Mouse (Mus musculus) right cerebral cortex, postnatal 10 days (tissue): ENCODE measurements around the gene Sstr3.

Experiments
- DNase-seq, 2 experiments: peaks; one replicate each; pipeline ENCODE4 v3.0.0; 2021; ENCODE audit warnings: low spot score in 2 of 2

Sstr3 gene

DNA sequence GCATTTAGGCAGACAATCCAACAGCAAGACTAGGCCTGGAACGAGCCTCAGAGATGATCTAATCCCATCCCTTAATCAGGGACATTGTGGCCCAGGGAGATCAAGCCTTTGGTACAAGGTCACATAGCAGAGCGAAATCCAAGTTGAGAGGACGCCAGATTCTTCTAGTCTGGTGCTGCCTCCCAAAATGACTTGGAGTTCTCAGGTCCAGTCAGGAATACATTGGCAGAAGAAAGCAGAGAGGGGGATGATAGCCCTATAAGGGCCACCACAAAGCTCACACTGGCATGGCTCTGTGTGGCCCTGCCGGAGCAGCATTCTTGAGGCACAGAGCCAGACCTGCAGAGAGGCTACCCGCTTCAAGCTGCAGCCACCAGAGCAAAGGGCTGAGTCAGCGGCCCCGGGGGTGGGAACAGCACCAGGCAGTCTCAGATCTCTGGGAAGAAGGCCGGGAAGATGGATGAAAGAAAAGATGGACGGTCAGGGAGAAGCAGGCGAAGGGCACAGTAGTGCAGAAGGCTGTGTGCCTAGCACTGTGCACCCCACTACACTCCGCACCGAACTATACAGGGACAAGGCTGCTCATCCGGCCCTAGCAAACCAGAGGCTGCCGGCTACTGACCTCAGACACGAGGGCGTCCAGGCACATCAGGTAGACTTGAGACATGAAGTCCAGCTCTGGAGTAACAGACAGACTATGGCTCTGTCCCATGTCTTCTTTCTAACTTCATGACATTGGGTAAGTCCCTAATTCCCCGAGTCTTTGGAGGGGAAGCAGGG lies 13.6 kb downstream of the Sstr3 start, which contains the start of gene C1qtnf6:
Gene C1qtnf6, minus strand, starts transcription at position 746 of the 780 bp plus-strand sequence.
- no peak for DNase-seq

DNA sequence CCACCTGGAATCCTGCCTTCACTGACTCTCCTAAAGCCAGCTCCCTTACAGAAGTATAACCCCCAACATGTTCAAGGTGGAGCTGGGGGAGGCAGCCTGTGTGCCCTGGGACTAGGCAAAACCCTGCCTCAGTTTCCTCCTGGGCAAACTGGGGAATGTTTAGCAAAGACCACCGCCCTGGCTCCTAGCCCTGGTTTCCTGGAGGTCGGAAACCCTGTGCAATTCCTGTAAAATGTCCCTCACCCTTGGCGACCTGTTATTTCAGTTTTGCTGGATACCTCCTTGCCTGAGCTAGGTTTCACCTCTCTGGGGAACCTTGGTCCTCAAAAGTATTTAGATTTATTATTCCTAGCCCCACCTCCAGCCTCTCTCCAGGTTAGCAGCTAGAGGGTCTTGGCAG lies 14.3 kb downstream of the Sstr3 start:
- no peak for DNase-seq

DNA sequence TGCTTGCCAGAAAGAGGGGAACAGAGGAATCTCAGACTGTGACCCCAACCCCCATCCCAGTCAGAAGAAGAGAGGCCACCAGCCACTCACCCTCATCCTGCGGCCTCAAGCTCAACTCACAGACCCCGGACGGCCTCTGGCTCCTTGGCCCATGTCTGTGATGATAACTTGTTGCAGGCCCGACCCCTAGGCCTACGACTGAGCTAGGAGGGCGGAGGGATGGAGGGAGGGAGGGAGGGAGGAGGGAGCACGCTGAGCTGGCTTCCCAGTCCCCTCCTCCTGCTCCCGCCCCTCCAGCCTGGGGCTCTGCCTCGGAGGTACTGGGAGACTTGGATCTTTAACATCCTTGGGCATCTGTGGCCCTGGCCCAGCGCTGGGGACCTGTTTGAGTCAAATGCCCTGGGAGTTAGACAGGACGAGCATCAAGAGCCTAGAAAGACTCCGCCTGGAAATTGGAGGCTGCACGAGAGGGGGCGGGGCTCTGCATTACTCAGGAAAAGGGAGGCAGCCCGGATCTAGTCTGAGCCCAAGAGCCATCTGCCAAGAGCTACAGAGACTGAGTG lies 15.0 kb downstream of the Sstr3 start:
- peak; percentile 83 to 84 for DNase-seq

DNA sequence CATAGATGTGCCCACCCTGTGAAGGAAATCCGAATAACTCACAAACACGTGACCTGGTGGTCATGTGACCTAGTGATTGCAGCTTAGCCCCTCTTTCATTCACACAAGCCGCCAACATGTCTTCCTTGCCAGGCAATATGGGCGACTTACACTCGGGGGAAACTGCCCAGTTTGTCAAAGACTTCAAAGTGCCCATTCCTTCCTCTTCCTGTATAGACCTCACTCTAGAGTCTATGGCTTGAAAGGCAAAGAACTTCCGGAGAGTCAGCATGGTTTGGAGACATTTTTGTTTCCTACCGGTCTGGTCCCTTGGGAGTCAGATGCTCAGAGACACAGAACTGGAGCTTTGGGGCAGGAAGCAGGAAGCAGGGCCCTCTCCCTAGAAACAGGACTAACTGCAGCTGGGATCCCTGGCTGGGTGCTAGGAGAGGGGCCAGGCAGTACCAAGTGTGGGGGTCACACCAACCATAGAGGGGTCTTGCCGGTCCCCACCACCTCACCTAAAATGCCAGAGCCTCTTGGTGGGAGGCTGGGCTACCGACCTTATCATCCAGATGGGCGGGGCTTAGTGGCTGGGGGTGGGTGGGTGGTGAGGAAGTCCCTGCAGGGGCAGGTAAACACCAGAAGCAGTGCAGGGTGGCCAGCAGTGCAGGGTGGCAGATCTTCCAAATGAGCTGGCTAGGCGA lies 15.6 kb downstream of the Sstr3 start:
- DNase-seq: no peak

DNA sequence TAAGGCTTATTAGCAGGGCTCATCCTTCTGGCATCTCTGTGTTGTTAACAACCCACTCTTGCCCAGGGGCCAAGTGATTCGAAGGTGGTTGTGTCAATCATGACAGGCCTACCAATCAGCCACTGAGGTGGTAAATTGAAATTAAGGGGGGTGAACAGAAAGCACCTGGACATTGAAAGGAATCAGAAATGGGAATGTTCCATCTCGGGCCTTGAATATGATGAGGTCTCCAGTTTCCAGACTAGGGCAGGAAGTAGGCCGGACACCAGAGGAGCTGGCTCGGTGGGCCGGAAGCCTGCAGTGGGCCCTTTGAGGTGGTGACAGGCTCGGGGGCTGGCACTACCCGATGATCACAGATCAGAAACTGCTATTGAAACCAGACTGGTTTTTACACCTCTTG lies 16.5 kb downstream of the Sstr3 start:
- peak; percentile 75 to 79 for DNase-seq

DNA sequence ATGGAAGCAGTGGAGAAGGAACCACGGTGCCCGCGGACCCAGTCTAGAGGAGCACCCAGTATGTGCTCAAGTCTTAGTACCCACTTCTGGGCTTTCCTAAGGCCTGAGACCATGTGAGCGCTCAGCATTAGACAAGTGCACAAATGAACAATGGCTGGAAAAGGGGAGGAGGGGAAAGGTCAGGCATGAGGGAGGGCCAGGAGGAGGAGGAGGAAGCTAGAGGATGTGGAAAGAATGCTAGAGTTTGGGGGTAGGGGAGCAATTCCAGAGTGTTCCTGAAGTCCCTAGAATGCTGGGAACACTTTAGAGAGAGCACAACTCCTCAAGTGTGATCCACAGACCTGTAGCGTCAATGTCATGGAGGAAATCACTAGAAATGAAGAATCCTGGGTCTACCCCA lies 20.3 kb downstream of the Sstr3 start:
- no peak for DNase-seq

DNA sequence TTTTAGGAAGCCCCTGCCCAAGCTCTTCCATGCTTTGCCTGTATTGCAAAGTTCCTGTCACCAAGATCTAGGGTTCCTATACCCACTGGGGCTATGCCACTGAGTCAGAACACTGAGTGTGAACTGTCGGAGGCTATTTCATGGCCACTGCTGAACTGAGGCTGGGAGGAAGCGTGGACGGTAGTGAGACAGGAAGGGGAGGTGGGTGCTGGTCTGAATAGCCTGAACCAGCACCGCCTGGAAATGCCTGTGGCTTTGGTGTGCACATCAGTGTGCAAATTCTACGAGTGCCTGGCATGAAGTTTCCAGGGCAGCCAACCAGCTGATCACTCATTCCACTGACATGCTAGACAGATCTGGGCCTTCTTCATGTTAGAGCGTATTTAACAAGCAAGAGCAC lies 22.6 kb downstream of the Sstr3 start:
- DNase-seq: no peak

DNA sequence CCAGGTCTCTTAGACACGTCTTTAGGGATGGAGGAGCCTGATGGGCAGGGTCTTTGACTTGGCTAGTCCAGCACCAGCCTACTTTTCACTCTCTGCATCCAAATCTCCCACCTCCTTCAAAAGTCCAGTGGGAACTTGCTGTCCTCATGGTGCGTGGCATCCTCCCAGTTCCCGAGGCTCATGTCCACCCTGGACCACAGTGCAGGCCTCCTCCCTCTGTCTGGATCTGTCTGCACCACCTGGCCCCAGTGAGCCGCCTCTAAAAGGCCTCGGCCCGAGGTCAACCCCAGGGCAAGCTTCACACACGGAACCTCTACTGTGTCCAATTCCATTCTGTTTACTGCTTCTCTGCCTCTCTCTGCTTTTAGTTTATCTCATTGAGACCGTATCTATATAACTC lies 23.2 kb downstream of the Sstr3 start:
- DNase-seq: no peak

DNA sequence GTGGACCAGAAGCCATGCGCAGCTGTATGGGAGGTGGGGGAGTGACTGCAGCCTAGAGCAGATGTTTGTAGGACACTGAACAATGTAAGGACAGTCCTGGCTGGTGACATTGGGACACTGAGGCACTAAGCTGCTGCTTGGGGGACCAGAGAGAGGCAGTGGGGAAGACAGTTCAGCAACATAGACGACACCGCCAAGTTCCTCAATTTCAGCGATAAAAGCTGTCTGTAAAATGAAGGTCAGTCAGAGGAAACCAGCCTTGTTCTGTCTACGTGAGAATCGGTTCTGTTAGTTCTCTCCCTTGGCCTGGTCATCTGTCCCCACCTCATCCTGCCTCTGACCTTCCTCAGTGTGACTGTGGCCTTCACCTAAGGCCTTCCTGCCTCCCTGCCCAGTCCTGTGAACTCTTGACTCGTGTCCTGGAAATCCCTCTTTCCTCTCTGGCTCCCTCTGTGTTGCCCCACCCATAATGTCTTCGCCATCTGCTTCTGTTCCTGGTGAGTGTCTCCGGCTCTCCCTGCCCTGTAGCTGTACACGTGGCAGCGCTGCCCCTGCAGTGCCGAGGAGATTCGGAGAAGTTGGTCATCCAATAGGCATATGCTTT lies 24.3 kb downstream of the Sstr3 start:
- no peak for DNase-seq

DNA sequence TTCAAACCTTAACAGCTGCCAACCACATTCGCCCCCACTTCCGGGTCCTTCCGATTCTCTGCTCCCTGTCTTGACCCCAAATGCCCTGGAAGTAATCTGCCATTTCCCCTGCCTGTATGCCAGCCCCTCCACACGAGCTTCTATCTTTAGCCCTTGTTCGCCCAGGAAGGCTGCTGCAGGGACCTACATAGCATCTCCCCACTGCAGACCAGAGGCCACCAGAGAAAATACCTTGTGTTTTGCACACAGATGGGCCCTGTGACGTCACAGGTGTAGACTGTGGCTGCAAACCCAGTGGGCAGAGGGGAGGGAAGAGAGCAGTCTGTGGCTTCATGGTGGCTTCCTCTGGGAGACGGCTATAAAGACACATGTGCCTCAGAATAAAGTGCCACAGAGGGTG lies 26.3 kb downstream of the Sstr3 start:
- DNase-seq: no peak

DNA sequence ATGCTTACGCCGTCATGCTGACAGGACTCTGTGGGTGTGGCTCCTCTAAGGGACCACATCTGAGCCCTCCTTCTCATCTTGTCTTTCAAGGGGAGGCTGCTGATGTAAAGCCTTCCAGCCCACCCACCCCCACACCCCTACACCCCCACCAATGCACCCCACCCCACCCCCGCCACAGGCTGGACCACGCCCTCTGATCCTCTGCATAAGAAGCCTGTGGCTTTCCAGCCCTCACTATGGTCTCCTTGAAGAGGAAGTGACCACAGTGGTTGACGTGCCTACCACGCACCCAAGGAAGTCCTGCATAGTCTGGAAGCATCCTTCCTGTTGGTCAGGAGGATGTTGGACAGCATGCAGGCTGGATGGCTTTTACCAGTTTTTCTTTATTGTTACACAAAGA lies 28.7 kb downstream of the Sstr3 start:
- DNase-seq: no peak

DNA sequence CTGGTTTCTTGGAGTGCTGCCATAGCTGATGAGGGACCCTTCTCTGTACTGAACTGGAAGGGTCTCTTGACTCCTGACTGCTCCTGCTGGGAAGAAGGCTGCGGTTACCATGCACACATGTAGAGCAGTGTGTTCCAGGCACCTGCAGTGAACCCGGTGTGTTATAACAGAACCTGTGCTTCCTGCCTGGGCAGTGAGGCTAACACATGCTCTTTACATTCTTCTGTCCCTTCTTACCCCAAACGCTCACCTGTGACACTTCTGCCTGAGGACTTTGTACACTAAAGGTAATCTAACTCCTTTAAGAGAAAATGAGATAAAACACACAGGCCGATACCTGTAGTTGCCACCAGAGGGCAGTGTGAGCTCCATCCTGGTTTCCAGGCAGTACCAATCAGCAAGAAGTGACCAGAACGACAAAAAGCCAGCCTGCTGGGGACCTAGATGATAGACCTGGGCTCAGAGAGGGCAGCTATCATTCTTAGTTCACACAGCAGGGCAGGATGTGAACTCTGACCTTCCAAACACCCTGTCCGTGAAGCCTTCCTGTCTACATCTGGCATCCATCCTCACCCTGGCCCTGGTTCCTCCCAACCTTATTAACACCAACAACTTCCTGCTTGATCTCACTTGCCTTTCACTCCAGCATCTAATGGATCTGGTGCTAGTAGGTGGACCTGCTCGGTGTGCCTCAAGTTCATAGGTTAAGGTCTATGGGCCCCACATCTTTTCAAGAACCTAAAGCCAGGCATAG lies 29.9 kb downstream of the Sstr3 start:
- DNase-seq: peak; percentile 82 to 87

DNA sequence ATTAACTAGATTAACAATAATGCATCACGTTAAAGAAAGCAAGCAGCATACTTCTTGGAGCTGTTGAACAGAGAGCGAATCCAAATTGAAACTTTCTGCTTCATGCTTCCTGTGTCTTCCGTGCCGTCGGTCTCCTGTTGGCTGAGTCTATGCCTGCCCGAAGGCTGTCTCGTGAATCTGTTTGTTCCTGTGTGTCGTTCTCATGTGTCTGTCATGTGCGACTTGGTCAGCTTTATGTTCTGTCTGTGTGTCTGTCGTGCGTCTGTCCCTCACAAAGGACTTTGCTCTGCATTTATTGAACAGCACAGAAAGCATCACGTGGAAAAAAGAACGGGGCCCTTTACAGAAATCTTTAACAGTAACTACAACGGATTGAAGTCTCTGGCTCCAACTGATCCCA lies 31.5 kb downstream of the Sstr3 start:
- no peak for DNase-seq

DNA sequence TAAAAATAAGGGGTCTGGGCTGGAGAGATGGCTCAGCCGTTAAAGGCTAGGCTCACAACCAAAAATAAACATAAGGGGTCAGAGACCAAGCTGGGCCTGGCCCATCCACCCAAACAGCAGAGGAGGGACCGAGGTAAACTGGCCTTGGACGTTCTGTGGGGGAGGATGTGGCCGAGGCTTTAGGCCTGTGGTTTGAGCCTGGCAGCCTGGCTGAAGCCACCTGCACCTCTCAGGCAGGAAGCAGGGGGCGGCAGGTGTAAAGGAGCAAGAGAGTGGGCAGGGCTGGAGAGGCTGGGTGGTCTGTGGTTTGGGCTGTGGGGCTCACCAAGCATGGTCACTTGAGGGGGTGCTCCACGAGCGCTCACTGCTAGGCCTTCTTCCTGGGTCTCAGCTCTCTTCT lies 32.5 kb downstream of the Sstr3 start:
- DNase-seq: no peak

DNA sequence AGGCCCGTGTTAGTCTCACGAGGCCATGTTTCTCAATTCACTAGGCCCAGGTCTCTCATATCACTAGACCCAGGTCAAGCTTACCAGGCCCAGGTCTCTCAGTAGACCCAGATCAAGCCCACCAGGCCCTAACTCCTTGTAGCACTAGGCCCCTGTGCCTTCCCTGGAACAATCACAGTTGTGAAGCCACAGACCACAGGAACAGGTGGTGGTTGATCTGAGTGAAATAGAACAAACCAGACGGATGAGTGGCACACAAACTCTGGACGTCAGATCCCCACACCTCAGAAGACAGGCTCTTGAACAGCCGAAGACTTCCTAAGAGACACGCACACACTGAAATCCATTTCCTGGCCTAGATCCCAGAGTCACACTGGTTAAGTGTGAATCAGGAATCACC lies 33.7 kb downstream of the Sstr3 start:
- no peak for DNase-seq

DNA sequence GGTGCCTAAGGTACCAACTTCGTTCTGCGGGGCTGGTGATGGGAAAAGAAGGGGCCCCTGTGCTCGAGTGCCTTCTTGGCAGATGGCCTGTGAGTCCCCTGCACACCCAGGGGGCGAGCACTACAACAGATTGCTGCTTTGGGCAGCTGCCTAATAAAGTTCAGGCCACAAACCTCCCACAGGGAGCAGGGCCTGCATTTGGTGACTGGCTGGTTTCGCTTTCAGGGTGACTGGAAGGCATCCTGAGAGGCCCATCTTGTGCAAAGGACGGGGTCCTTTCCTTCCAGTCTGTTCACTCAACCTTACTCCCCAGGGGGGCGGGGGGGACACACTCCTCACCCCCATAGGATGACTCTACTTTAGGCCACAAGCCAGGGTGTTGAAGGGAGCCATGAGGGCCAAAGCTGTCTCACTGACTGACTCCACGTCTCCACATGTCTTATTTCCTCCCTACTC lies 34.3 kb downstream of the Sstr3 start:
- no peak for DNase-seq

DNA sequence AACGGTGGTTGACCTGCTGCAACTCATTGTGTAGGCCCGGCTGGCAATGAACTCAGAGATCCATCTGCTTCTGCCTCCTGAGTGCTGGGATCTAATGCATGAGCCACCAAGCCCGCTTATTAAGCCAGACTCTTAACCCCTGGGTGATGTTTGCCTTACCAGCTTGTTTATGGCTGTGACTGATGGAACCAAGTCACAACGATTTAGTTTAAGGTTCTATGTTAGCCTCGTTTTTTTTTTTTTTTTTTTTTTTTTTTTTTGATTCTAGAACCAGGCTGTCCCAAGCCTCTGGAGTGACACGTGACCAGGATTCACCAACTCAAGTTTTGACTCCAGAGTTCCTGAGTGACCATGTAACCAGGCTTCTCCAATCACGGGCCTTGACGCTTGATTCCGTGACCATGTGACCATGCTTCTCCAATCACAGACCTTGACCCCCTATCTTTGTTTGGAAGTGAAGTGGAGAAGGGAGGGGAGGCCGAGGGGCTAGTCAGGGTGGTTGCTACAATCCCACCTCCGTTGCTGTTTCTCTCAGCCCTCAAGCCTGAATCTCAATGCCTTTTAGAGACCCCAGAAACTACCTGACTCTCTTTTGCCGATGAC lies 35.1 kb downstream of the Sstr3 start:
- no peak for DNase-seq

DNA sequence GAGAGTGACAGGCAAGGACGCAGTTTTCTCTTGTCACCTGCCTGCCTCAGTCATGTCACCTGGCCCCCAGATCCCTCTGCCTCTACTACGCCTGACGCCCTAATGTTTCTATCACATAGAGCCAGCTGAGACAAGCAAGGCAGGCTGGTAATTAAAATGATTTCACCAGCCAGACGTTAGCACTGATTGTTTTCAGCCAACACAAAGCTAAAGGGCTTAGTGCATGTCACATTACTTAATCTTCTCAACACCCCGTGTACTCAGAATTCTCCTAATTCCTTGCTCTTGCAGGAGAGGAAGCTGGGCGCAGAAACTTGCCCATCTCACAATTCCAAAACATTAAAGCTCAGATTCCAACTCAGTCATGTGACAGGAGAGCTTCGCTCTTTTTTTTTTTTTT lies 36.0 kb downstream of the Sstr3 start:
- no peak for DNase-seq

DNA sequence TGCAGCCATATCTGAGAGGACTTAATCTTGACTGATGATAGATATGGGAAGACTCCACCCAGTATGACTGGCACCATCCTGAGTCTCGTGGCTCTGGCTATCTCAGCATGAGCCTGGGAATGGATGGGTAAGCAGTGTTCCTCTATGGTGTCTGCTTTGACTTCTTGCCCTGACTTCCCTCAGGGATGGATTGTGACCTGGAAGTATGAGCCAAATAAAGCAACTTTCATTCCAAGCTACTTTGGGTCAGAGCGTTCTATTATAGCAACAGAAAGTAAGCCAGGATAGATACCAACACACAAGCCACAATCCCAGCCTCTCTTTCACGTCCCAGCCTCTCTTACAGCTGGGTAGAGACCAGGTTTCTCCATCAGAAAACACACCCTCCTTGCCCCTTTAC lies 38.9 kb downstream of the Sstr3 start:
- no peak for DNase-seq

DNA sequence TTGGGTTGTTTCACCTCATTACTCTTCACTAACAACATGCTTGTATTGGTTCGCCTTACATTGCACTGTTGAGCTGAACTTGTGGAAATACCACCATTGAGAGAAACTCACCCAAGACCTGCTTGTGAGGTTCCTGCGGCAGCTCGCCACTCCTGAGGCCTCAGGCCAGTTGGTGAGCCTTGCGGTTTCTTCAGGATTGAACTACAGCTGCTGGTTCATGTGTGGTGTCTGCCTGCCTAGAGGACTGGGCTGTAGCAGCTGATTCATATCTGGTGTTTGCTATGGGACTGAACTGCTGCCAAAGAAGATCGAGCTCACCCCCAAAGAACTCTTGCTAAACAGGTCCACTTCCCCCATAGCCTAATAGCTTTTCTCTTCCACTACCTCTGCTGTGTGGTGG lies 39.7 kb downstream of the Sstr3 start:
- no peak for DNase-seq

DNA sequence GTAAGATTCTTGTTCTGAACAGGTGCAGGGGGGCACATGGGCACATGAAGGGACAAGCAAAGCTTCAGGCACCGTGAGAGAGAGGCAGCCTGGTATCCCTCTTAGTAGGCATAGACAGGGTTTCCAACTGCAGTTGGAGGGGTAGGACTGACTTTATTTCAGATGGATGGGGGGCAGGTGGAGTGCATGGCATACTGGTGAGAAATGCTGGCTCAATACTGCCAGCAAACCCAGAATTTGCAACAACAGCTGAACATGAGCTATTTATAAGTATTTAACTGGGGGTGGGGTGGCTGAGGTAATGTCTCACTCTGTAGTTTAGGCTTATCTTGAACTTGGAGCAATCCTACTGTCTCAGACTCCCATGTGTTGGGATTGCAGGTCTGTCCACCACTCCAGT lies 40.5 kb downstream of the Sstr3 start:
- no peak for DNase-seq
